Mouse (Mus musculus) olfactory bulb, adult 2 months (tissue): Measurements from ENCODE around the gene Vamp8.

Source experiments
- CTCF ChIP-seq: fragments of 200-500 bp; IDR thresholded peaks from 2 replicates; pipeline ENCODE4 v1.5.1; 2012; ENCODE audit warnings: low read depth, mild to moderate bottlenecking, low read length, moderate library complexity; ENCODE audit not compliant: insufficient read depth
- POLR2A ChIP-seq: fragments of 200-500 bp; IDR thresholded peaks from 2 replicates; pipeline ENCODE4 v1.6.1; 2012; ENCODE audit warnings: mild to moderate bottlenecking, low read depth, low read length, moderate library complexity; ENCODE audit not compliant: insufficient read depth

- TF ChIP-seq CTCF (no peak), POLR2A (no peak)
Measured at GRCm38 (mm10) chr6:72352636-72353405, 37.7 kb downstream of the Vamp8 start.
